Mouse (Mus musculus) liver, embryonic 14.5 days (tissue): ENCODE measurements around the gene Rbm34.

Source experiments
- CTCF ChIP-seq: IDR thresholded peaks from 2 replicates; pipeline ENCODE4 v1.5.1; 2016; ENCODE audit warnings: antibody characterized with exemption, low read depth, control low read depth
- EP300 ChIP-seq: IDR thresholded peaks from 2 replicates; pipeline ENCODE4 v1.6.1; 2016; ENCODE audit warnings: antibody characterized with exemption, low read depth

DNA sequence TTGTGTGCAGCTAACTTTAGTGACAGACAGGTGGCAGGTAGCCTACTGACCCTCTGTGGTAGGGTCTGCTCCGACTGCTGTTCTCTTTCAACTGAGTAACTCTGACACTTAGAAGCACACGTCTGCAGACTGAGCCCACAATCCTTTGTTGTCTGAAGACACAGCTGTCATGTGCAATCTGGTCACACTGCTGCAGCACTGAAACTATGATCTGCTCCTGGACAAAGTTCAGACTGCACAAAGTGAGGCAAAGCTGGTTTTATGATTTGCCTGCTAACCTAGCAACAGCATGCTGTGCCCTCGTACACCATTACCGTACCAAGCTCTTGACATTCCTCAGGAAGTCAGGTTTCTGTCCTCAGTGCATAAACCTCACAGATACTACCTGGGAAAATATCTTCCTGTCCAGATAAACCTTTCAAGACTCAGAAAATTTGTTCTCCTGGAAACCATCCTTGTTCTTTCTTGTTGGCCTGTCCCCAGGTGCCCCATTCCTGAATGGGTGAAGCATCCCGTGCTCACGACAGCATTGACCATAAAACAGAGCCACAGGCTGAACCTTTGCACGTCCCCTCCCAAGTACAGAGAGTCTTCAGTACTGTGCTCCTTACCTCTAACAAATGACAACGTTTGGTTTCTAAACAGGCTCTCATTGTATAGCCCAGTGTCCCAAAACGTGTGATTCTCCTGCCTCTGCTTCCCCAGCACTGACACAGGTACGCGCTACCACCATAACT, 18.8 kb downstream of the Rbm34 start:
- no peak for TF ChIP-seq CTCF
- TF ChIP-seq EP300: no peak
